Mouse (Mus musculus) embryonic facial prominence, embryonic 10.5 days (tissue): ENCODE measurements around the gene 5730455P16Rik. TPM values are rescaled to one million over a fixed set of nuclear protein-coding genes. Genes with fewer than 3 reads are reported as not detected.

ENCODE experiments used
- DNase-seq: peaks from one replicate; pipeline ENCODE4 v3.0.0-alpha.2; 2017; ENCODE audit warnings: low spot score
- H3K27ac ChIP-seq: fragments of 300-500 bp; sonication (generic); replicated peaks from 2 replicates; pipeline ENCODE4 v1.5.1; 2016; ENCODE audit warnings: mild to moderate bottlenecking
- H3K27me3 ChIP-seq: fragments of 300-500 bp; sonication (generic); replicated peaks from 2 replicates; pipeline ENCODE4 v1.6.1; 2016; ENCODE audit warnings: low read depth, mild to moderate bottlenecking; ENCODE audit not compliant: poor library complexity, severe bottlenecking
- H3K36me3 ChIP-seq: fragments of 300-500 bp; sonication (generic); replicated peaks from 2 replicates; pipeline ENCODE4 v1.6.1; 2016; ENCODE audit warnings: mild to moderate bottlenecking, moderate library complexity
- H3K4me1 ChIP-seq: fragments of 300-500 bp; sonication (generic); 2 replicates; pipeline ENCODE4 v1.6.1; 2016
- H3K4me3 ChIP-seq: fragments of 300-500 bp; sonication (generic); 2 replicates; pipeline ENCODE4 v1.5.1; 2016; ENCODE audit warnings: mild to moderate bottlenecking, moderate library complexity
- H3K9me3 ChIP-seq: fragments of 300-500 bp; sonication (generic); 2 replicates; pipeline ENCODE4 v1.6.1; 2016; ENCODE audit warnings: mild to moderate bottlenecking
- WGBS: fragments of 180-500 bp; shearing (Covaris S2); methylation state at CpG from one replicate; pipeline ENCODE4 v1.1.7; 2016; 5-methylcytosine and 5-hydroxymethylcytosine counted together
- polyA plus RNA-seq: library from polyadenylated mRNA; unstranded; fragments of >200 nt; fragmentation: Nextera tagmentation; extraction: Ambion mirVana; gene quantifications from 2 replicates; pipeline ENCODE4 v1.2.1, GENCODE M21; 2016

Gene 5730455P16Rik
- polyA plus RNA-seq, 1 experiment from 2014 or later = 22.4 TPM

GRCm38 (mm10) chr11:80312565-80312964 lies 65.3 kb downstream of the 5730455P16Rik start:
- DNase-seq = peak; percentile 58

GRCm38 (mm10) chr11:80312049-80312448 lies 65.8 kb downstream of the 5730455P16Rik start:
- no peak overlapping the region for H3K4me3 ChIP-seq
- WGBS = 51% methylated on average over 2 of the region's 2 CpGs
- no peaks in the 10 kb centered on the region for H3K9me3 ChIP-seq
- peaks cover 15% of the 10 kb centered on the region; the same call in 1 of the 2 replicates for H3K27me3 ChIP-seq
- H3K36me3 ChIP-seq = no peaks in the 10 kb centered on the region
- no peak for DNase-seq
- peaks cover 48% of the 10 kb centered on the region for H3K4me1 ChIP-seq
- H3K27ac ChIP-seq = no peak overlapping the region

More at GRCm38 (mm10) chr11:80312565-80312964, 65.3 kb downstream of the 5730455P16Rik start:
- Histone ChIP-seq H3K36me3 (no peaks in the 10 kb centered on the region), H3K4me1 (peaks cover 48% of the 10 kb centered on the region), H3K27me3 (peaks cover 15% of the 10 kb centered on the region; the same call in 1 of the 2 replicates), H3K9me3 (no peaks in the 10 kb centered on the region), H3K4me3 (no peak overlapping the region), H3K27ac (peak overlapping the region; percentile 19; the same call in 1 of the 2 replicates)
- WGBS = 3% methylated on average over 6 of the region's 6 CpGs

GRCm38 (mm10) chr11:80311271-80311670 lies 66.6 kb downstream of the 5730455P16Rik start:
- WGBS = 73% methylated on average over 4 of the region's 4 CpGs
- no peak for DNase-seq
- no peak overlapping the region for H3K27ac ChIP-seq

More at GRCm38 (mm10) chr11:80311271-80311670, 66.6 kb downstream of the 5730455P16Rik start:
- Histone ChIP-seq H3K9me3 (no peaks in the 10 kb centered on the region), H3K36me3 (no peaks in the 10 kb centered on the region), H3K4me3 (no peak overlapping the region), H3K27me3 (peaks cover 15% of the 10 kb centered on the region; the same call in 1 of the 2 replicates), H3K4me1 (peaks cover 44% of the 10 kb centered on the region)

Other genes with a start within 250 kb of the 5730455P16Rik start
- gene Tefm, start 235.9 kb downstream of the 5730455P16Rik start, polyA plus RNA-seq = 38.3 and 39.2 TPM in 2 replicates
- gene Adap2, start 223.9 kb downstream of the 5730455P16Rik start, polyA plus RNA-seq = 0.64 and 0.69 TPM in 2 replicates
- gene Rnf135, start 194.2 kb downstream of the 5730455P16Rik start, polyA plus RNA-seq = 5.4 and 6.5 TPM in 2 replicates
- gene Rhot1, start 169.0 kb downstream of the 5730455P16Rik start, polyA plus RNA-seq = 50.0 and 53.1 TPM in 2 replicates
- gene Rhbdl3, start 77.1 kb downstream of the 5730455P16Rik start, polyA plus RNA-seq = 2.1 and 3.7 TPM in 2 replicates
- gene Zfp207, start 5.2 kb upstream of the 5730455P16Rik start, polyA plus RNA-seq = 321 and 322 TPM in 2 replicates
- gene Psmd11, start 50.6 kb upstream of the 5730455P16Rik start, polyA plus RNA-seq = 387 and 388 TPM in 2 replicates
- gene Cdk5r1, start 99.0 kb upstream of the 5730455P16Rik start, polyA plus RNA-seq = 4.1 and 4.8 TPM in 2 replicates